Mouse (Mus musculus): ENCODE data around the gene Slc6a11. TPM values are rescaled to one million over a fixed set of nuclear protein-coding genes. Genes with fewer than 3 reads are reported as not detected.

Gene Slc6a11
- total and polyA plus RNA-seq, 2 experiments from 2014 or later: not detected

DNA sequence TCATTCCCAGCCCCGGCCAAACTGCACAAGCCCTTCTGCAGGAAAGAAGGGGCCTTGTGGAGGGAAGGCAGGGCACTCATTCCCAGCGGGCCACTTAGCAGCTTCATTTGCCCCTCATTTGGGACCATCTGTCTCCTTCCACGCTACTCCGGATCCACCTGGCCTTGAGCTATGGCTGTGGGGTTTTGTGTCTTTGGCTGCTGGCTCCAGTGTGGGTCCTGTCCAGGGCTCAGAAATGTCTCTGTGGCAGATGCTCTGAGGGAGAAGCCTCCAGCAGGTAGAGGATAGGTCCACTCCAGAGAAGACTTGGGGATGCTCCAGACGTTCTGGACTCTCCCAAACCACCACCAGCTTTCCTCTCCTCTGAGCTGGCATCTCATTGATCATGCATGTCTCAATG is 139.8 kb downstream of the Slc6a11 start:
- Histone ChIP-seq H3K4me1 (ENCODE audit: control insufficient read depth, insufficient read depth) (peaks cover 10% of the 10 kb centered on the region), H3K9ac (replicated peaks; ENCODE audit: low read depth, low read length) (no peak overlapping the region), H3K36me3 (replicated peaks; ENCODE audit: control insufficient read depth, insufficient read depth, low read length) (no peaks in the 10 kb centered on the region), H3K4me3 (ENCODE audit: low read depth, low read length) (no peak overlapping the region), H3K27me3 (ENCODE audit: control insufficient read depth, insufficient read depth, low read length) (peaks cover 45% of the 10 kb centered on the region), H3K9me3 (replicated peaks; ENCODE audit: control insufficient read depth, low read length) (no peaks in the 10 kb centered on the region), H3K27ac (ENCODE audit: low read depth) (no peak overlapping the region), H3K4me2 (ENCODE audit: low read depth, low read length) (no peak overlapping the region)
- 60% methylated on average over 5 of the region's 5 CpGs for WGBS
- TF ChIP-seq CTCF (IDR thresholded peaks at IDR 0.05; ENCODE audit: low read depth) (no peak), EP300 (IDR thresholded peaks at IDR 0.05; ENCODE audit: low read depth) (no peak)
- DNase-seq (ENCODE audit: low spot score): no peak
- no peak for ATAC-seq (ENCODE audit: insufficient read depth, low read depth)

DNA sequence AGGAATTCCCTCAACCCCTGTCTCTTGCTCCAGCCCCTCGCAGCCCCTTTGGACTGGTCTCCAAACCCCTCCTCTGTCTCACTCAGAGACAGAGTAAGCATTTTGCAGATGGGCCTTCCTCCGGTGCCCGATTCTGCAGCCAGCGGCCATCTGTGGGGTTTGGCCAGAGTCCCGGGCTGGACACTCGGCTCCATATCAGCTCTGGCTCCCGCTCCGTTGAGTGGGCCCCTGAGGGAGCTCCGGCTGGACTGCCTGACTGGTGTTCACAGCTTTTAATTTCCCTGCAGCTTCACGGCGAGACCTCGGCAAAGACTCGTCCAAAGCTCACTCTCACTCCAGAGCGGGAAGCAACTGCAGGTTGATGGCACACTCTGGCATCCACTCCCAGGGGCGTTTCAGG is 141.2 kb downstream of the Slc6a11 start:
- ATAC-seq (ENCODE audit: insufficient read depth, low read depth): no peak
- Histone ChIP-seq H3K36me3 (replicated peaks; ENCODE audit: control insufficient read depth, insufficient read depth, low read length) (no peaks in the 10 kb centered on the region), H3K9ac (replicated peaks; ENCODE audit: low read depth, low read length) (no peak overlapping the region), H3K27me3 (ENCODE audit: control insufficient read depth, insufficient read depth, low read length) (peaks cover 51% of the 10 kb centered on the region), H3K9me3 (replicated peaks; ENCODE audit: control insufficient read depth, low read length) (no peaks in the 10 kb centered on the region), H3K27ac (ENCODE audit: low read depth) (no peak overlapping the region), H3K4me3 (ENCODE audit: low read depth, low read length) (no peak overlapping the region), H3K4me2 (ENCODE audit: low read depth, low read length) (no peak overlapping the region), H3K4me1 (ENCODE audit: control insufficient read depth, insufficient read depth) (peaks cover 10% of the 10 kb centered on the region)
- TF ChIP-seq EP300 (IDR thresholded peaks at IDR 0.05; ENCODE audit: low read depth) (no peak), CTCF (IDR thresholded peaks at IDR 0.05; ENCODE audit: low read depth) (no peak)
- DNase-seq (ENCODE audit: low spot score): peak; percentile 14
- 35% methylated on average over 15 of the region's 15 CpGs for WGBS

DNA sequence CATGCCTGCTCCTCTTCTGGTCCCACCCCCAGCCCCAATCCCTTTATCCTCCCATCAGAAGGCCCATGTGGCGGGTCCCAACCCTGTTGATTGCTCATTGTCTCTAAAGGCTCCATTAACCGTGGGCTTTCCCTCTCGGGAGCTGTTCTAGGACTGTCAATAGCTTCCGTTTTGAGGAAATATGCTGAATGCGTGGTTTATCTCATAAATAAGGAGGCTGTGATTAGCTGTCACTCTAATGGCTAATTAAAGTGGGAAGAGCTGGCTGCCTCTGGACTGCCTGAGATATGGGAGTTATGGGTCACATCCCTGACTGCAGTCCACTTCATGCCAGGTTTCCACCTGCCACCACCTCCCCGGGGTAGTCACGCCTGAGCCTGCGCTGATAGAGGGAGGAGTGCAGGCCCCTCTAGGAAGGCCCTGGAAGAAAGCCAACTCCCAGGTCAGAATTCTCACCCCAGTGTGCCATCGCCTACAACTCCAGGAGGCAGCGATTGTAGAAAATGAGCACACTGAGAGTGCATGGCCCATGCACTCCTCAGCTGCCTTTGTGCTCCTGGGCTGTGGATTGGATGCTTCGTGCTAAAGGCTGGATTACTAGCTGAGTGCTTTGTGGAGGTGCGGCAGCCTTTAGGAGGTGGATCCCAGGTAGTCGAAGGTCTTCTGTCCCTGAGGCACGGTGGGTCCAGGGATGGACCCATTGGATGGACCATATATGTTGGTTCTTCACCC is 143.1 kb downstream of the Slc6a11 start:
- 38% methylated on average over 14 of the region's 14 CpGs for WGBS

DNA sequence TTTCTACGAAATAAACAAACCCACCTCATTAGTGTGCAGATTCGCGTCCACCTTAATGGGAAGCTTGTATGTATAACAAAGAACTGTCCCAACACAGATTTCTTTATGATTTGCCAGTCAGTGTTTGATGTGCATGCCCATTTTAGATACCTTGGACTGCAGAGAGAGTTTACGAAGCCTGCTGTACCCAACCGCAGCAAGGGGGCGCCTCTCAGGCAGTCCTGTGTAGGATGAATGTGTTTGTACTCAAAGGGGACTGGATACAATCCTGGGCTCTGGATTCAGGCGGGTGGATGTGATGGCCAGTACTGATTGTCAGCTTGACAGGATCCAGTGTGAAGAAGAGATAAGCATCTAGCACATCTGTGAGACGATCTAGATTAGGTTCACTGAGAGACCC is 144.8 kb downstream of the Slc6a11 start:
- ATAC-seq (ENCODE audit: insufficient read depth, low read depth): no peak
- Histone ChIP-seq H3K9me3 (replicated peaks; ENCODE audit: control insufficient read depth, low read length) (no peaks in the 10 kb centered on the region), H3K9ac (replicated peaks; ENCODE audit: low read depth, low read length) (no peak overlapping the region), H3K27me3 (ENCODE audit: control insufficient read depth, insufficient read depth, low read length) (peaks cover 48% of the 10 kb centered on the region), H3K4me1 (ENCODE audit: control insufficient read depth, insufficient read depth) (peaks cover 10% of the 10 kb centered on the region), H3K36me3 (replicated peaks; ENCODE audit: control insufficient read depth, insufficient read depth, low read length) (no peaks in the 10 kb centered on the region), H3K27ac (ENCODE audit: low read depth) (no peak overlapping the region), H3K4me3 (ENCODE audit: low read depth, low read length) (no peak overlapping the region), H3K4me2 (ENCODE audit: low read depth, low read length) (no peak overlapping the region)
- 57% methylated on average over 8 of the region's 8 CpGs for WGBS
- TF ChIP-seq EP300 (IDR thresholded peaks at IDR 0.05; ENCODE audit: low read depth) (no peak), CTCF (IDR thresholded peaks at IDR 0.05; ENCODE audit: low read depth) (peak; percentile 11; the same call in 1 of the 2 replicates)
- DNase-seq (ENCODE audit: low spot score): no peak

More for the DNA sequence above, 143.1 kb downstream of the Slc6a11 start:
- H3K4me2 ChIP-seq (ENCODE audit: low read depth, low read length): no peak overlapping the region
- no peak overlapping the region for H3K9ac ChIP-seq (replicated peaks; ENCODE audit: low read depth, low read length)
- peaks cover 47% of the 10 kb centered on the region for H3K27me3 ChIP-seq (ENCODE audit: control insufficient read depth, insufficient read depth, low read length)
- no peak for ATAC-seq (ENCODE audit: insufficient read depth, low read depth)
- H3K4me3 ChIP-seq (ENCODE audit: low read depth, low read length): no peak overlapping the region
- H3K9me3 ChIP-seq (replicated peaks; ENCODE audit: control insufficient read depth, low read length): no peaks in the 10 kb centered on the region
- H3K27ac ChIP-seq (ENCODE audit: low read depth): no peak overlapping the region
- H3K36me3 ChIP-seq (replicated peaks; ENCODE audit: control insufficient read depth, insufficient read depth, low read length): no peaks in the 10 kb centered on the region
- H3K4me1 ChIP-seq (ENCODE audit: control insufficient read depth, insufficient read depth): peaks cover 10% of the 10 kb centered on the region
- TF ChIP-seq CTCF (IDR thresholded peaks at IDR 0.05; ENCODE audit: low read depth): no peak
- no peak for TF ChIP-seq EP300 (IDR thresholded peaks at IDR 0.05; ENCODE audit: low read depth)
- DNase-seq (ENCODE audit: low spot score): no peak

DNA sequence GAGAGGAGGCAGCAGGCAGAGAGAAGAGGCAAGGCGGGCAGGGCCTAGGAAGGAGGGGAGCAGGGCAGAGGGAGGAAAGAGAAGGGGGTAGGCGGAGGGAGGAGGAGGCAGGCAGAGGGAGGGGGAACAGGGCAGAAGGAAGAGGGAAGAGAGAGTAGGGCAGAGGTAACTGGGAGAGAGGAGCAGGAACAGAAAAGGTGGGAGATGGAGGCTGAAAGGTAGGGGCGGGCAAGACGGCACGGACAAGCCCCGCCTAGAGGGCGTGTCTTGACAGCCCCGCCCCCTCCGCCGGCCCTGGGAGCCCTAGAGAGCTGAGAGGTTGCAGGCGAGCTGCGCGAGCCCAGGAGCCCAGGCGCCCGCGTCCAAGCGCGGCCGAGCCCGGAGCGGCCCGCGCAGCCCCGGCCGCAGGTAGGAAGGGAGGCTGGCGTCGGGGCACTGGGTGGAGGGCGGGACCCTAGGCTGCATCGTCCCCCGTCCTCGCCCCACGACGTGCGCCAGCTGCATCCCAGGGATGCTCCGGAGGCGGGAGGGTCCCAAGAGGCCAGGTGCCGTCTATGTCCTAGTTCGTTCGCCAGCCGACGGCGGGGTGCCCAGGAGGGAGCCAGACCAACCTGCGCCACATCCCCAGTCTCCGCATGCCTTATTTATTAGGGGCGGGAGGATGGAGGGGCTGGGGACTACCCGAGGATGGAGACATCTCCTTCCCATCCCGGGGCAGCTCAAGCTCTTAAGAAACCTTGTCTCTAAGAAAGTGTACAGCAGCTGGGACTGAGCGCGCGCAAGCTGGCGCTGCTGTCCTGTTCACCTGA is 151.6 kb downstream of the Slc6a11 start, which contains the start of gene Slc6a1:
Gene Slc6a1 (plus strand): TSS at position 167 of the 809 bp plus-strand sequence.
- DNase-seq (ENCODE audit: low spot score) (no peak), ATAC-seq (ENCODE audit: insufficient read depth, low read depth) (peak; percentile 51)
- no peak within 1 kb of the TSS for H3K27ac ChIP-seq (ENCODE audit: low read depth)
- 3% methylated on average over 49 of the region's 51 CpGs for WGBS
- no peak within 1 kb of the TSS for H3K9ac ChIP-seq (replicated peaks; ENCODE audit: low read depth, low read length)
- no peaks in the 10 kb centered on the region for H3K9me3 ChIP-seq (replicated peaks; ENCODE audit: control insufficient read depth, low read length)
- peaks cover 76% of the 10 kb centered on the region for H3K27me3 ChIP-seq (ENCODE audit: control insufficient read depth, insufficient read depth, low read length)
- no peak within 1 kb of the TSS for H3K4me2 ChIP-seq (ENCODE audit: low read depth, low read length)
- H3K4me1 ChIP-seq (ENCODE audit: control insufficient read depth, insufficient read depth): no peaks in the 10 kb centered on the region
- no peak within 1 kb of the TSS for H3K4me3 ChIP-seq (ENCODE audit: low read depth, low read length)
- TF ChIP-seq EP300 (IDR thresholded peaks at IDR 0.05; ENCODE audit: low read depth) (no peak), CTCF (IDR thresholded peaks at IDR 0.05; ENCODE audit: low read depth) (no peak)
- no peaks in the 10 kb centered on the region for H3K36me3 ChIP-seq (replicated peaks; ENCODE audit: control insufficient read depth, insufficient read depth, low read length)
